Mouse (Mus musculus) myocyte (in vitro differentiated cells): ENCODE data around the gene Zbtb20.

Source experiments
- CEBPB ChIP-seq: IDR thresholded peaks from 2 replicates; pipeline ENCODE4 v1.6.1; 2011; ENCODE audit warnings: mild to moderate bottlenecking, moderate library complexity; ENCODE audit not compliant: poor library complexity, insufficient read depth, severe bottlenecking
- E2F4 ChIP-seq: IDR thresholded peaks from one replicate; pipeline ENCODE4 v1.6.1; 2011; ENCODE audit warnings: mild to moderate bottlenecking, control low read depth, moderate library complexity; ENCODE audit not compliant: insufficient read depth
- MAX ChIP-seq: IDR thresholded peaks from one replicate; pipeline ENCODE4 v1.6.1; 2011; ENCODE audit warnings: low read depth, mild to moderate bottlenecking, control low read depth
- MYOD1 ChIP-seq, 3 experiments: IDR thresholded peaks; one replicate each; pipeline ENCODE4 v1.6.1; 2011; ENCODE audit warnings: control low read depth in 2 of 3, low read depth in 2 of 3, mild to moderate bottlenecking in 2 of 3, moderate library complexity in 1 of 3; ENCODE audit not compliant: insufficient read length in 2 of 3, control insufficient read depth in 1 of 3
- MYOG ChIP-seq, 3 experiments: IDR thresholded peaks; one replicate each; pipeline ENCODE4 v1.6.1; 2011; ENCODE audit warnings: control low read depth in 2 of 3, low read depth in 2 of 3, mild to moderate bottlenecking in 2 of 3; ENCODE audit not compliant: insufficient read length in 2 of 3, control insufficient read depth in 1 of 3, insufficient read depth in 1 of 3
- POLR2A ChIP-seq: IDR thresholded peaks from one replicate; pipeline ENCODE4 v1.6.1; 2011; ENCODE audit warnings: low read depth, mild to moderate bottlenecking, control low read depth, moderate library complexity; ENCODE audit not compliant: insufficient read length
- POLR2AphosphoS2 ChIP-seq: IDR thresholded peaks from one replicate; pipeline ENCODE4 v1.6.1; 2011; ENCODE audit warnings: low read depth, control low read depth; ENCODE audit not compliant: insufficient read length
- SRF ChIP-seq: IDR thresholded peaks from one replicate; pipeline ENCODE4 v1.6.1; 2011; ENCODE audit warnings: low read depth; ENCODE audit not compliant: control insufficient read depth, insufficient read length
- USF1 ChIP-seq: IDR thresholded peaks from one replicate; pipeline ENCODE4 v1.6.1; 2011; ENCODE audit warnings: low read depth, mild to moderate bottlenecking, control low read depth, moderate library complexity

GRCm38 (mm10) chr16:43330206-43330605 is 454.5 kb downstream of the Zbtb20 start:
- TF ChIP-seq POLR2A (no peak), CEBPB (no peak), MAX (no peak), USF1 (no peak), MYOG (IDR thresholded peaks at IDR 0.05; ENCODE audit: control insufficient read depth in 1 of 3, insufficient read depth in 1 of 3, insufficient read length in 2 of 3, low read depth in 2 of 3) (no peak), POLR2AphosphoS2 (no peak), E2F4 (no peak), SRF (no peak), MYOD1 (IDR thresholded peaks at IDR 0.05; ENCODE audit: control insufficient read depth in 1 of 3, insufficient read length in 2 of 3, low read depth in 2 of 3) (no peak)
